Mouse (Mus musculus) inflammation-experienced regulatory T-cells, adult 6 months (primary cell): ENCODE data around the gene Efhc1. TPM values are rescaled to one million over a fixed set of nuclear protein-coding genes. Genes with fewer than 3 reads are reported as not detected.
"Not testable (repeated sequence)": the region's sequence is repeated elsewhere in the genome, so short reads cannot be mapped to it uniquely, and the experiment has no call there.

ENCODE experiments used
- ATAC-seq: one replicate; pipeline ENCODE4 v1.8.0; 2017
- polyA plus RNA-seq, 3 experiments: library from polyadenylated mRNA; unstranded; fragments of 100-300 nt; shearing (Covaris generic); gene quantifications; one replicate each; pipeline ENCODE4 v1.2.1; 2017

Efhc1 gene
- polyA plus RNA-seq = under 1 TPM; 0.47 to 0.87 (median 0.70) TPM

- peak; percentile 91 for ATAC-seq
Observed at GRCm38 (mm10) chr1:20951300-20951763, at the start of gene Efhc1. Efhc1 (plus strand) TSS chr1:20951626.

- ATAC-seq = no peak
Observed at GRCm38 (mm10) chr1:20905501-20906127, 45.8 kb upstream of the Efhc1 start.

GRCm38 (mm10) chr1:20906128-20906515 is 45.3 kb upstream of the Efhc1 start:
- ATAC-seq = no peak

- ATAC-seq = no peak
Observed at GRCm38 (mm10) chr1:20908541-20908940, 42.9 kb upstream of the Efhc1 start.

- ATAC-seq = peak; percentile 17
Observed at GRCm38 (mm10) chr1:20912115-20912514, 39.3 kb upstream of the Efhc1 start.

- peak; percentile 91 for ATAC-seq
Observed at GRCm38 (mm10) chr1:20912527-20913171, 38.8 kb upstream of the Efhc1 start.

GRCm38 (mm10) chr1:20914769-20915168 is 36.7 kb upstream of the Efhc1 start:
- no peak for ATAC-seq

- ATAC-seq = no peak
Observed at GRCm38 (mm10) chr1:20915608-20916007, 35.8 kb upstream of the Efhc1 start.

GRCm38 (mm10) chr1:20917496-20918050 is 33.9 kb upstream of the Efhc1 start:
- no peak for ATAC-seq

GRCm38 (mm10) chr1:20919728-20920127 is 31.7 kb upstream of the Efhc1 start:
- no peak for ATAC-seq

GRCm38 (mm10) chr1:20921081-20921528 is 30.3 kb upstream of the Efhc1 start:
- no peak for ATAC-seq

GRCm38 (mm10) chr1:20922612-20923399 is 28.6 kb upstream of the Efhc1 start:
- ATAC-seq = no peak

- ATAC-seq = not testable (repeated sequence)
Observed at GRCm38 (mm10) chr1:20925324-20925723, 26.1 kb upstream of the Efhc1 start.

GRCm38 (mm10) chr1:20925926-20926325 is 25.5 kb upstream of the Efhc1 start:
- peak; percentile 76 for ATAC-seq

GRCm38 (mm10) chr1:20926376-20926775 is 25.1 kb upstream of the Efhc1 start:
- peak; percentile 64 for ATAC-seq

GRCm38 (mm10) chr1:20928487-20928886 is 22.9 kb upstream of the Efhc1 start:
- ATAC-seq = no peak

- ATAC-seq = peak; percentile 96
Observed at GRCm38 (mm10) chr1:20933457-20933856, 18.0 kb upstream of the Efhc1 start.

GRCm38 (mm10) chr1:20935106-20935505 is 16.3 kb upstream of the Efhc1 start:
- ATAC-seq = no peak

GRCm38 (mm10) chr1:20939046-20939445 is 12.4 kb upstream of the Efhc1 start:
- ATAC-seq = peak; percentile 93

GRCm38 (mm10) chr1:20940151-20940550 is 11.3 kb upstream of the Efhc1 start:
- no peak for ATAC-seq

GRCm38 (mm10) chr1:20941322-20941721 is 10.1 kb upstream of the Efhc1 start:
- ATAC-seq = no peak

GRCm38 (mm10) chr1:20941857-20942256 is 9.6 kb upstream of the Efhc1 start:
- no peak for ATAC-seq

GRCm38 (mm10) chr1:20943016-20943415 is 8.4 kb upstream of the Efhc1 start:
- no peak for ATAC-seq
